Mouse (Mus musculus) left cerebral cortex, adult 9 months (tissue): ENCODE results near the gene Tyw5.

Experiments
- DNase-seq, 2 experiments: peaks; one replicate each; pipeline ENCODE4 v3.0.0; 2022; ENCODE audit warnings: low spot score in 2 of 2

Tyw5 gene

DNA sequence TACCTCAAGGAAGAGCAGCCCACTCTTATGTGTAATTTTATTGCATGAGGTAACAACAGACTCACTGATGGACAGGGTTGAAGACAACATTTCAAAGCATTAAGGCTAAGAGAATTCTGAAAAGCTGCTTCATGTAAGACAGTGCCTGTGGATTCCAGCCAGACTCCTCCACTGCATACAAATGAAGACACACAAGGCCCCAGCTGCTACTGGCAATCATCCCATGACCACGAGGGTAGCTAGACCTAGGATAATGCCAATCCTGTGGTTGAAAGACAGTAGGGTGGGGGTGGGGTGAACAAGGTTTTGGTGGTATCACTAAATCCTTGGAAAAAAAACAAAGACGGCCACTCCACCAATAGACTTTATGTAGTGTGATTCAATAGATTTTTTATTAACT, 19.0 kb downstream of the Tyw5 start:
- peak in 1 of 2 experiments; percentile 73 for DNase-seq

DNA sequence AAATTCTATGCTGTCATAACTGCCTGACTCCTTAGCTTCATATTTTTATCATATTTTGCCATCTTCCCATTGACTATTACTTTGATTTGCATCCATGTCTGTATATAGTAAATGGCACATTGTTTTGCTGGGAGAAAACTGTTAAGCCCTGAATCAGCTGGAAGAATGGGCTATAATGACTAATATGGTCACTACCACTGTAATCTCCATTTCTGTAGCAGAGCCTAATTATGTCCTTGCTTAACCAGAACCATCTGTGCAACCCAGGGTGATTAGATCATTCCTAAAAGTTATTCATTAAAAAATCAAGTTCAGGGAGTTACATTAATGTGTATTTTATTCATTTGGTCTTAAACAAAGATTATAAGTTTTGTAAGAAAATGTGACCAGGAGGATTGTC, 20.4 kb downstream of the Tyw5 start:
- no peak for DNase-seq

DNA sequence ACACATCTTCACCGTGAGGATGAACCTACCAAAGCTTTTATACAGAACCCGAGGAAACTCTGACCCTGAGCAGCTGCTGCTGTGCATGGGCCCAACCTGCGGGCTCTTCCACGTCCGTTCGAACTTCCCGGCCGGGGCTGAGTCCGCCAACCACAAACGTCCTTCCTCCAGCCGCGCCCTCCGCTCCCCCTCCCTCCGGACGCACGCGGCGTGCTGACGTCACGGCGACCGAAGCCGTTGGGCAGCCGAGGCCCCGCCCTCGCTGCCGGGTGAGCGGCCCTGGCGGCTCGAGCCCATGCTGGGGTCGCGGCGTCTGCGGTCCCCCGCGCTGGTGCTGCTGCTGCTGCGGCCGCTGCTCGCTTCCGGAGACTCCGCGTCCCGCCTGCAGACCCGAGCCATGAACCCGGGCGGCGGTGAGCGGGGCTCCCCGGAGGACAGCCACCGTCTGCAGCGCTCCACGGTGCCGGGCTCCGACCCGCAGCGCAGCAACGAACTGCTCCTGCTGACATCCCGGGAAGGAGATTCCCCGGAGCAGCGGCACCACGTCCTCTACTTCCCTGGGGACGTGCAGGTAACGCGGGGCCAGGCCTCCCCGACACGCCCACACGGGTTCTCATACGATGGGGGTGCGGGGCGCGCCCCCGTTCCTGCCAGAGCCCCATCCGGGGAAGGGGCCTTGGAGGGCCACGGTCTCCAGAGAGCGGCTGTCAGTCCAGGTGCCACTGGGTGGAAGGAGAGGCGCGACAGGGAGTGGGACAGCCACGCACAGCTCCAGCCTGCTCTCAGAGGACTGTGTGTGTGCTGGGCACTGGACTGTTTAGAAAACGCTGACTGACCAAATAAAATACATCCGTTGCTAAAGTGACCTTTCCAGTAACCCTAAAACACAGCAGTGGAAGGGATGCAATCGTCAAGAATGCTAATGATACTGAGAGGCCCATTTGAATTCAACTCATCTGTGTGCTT, 29.2 kb downstream of the Tyw5 start, which contains the start of gene 1700066M21Rik:
1700066M21Rik (plus strand) TSS at position 245 of the 966 bp plus-strand sequence.
- DNase-seq, result peak; percentile 62 to 95

DNA sequence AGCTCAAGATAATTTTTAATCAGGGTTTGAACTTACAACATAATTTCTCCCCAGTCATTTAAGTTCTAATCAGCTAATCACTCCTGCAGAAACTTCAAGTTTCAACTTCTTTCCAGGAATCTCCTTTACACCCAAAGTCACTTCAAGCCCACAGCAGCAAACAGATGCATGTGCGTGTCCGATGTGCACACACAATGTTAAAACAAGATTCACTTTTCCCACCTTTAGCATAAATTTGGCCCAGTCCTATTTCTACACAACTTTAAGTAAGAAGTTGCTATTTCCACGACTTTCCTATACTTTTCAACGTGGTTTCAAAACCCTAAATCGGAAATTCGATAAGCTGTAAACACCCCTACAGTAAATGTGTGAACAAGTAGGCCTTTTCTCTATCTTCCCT, 30.1 kb downstream of the Tyw5 start:
- DNase-seq, result no peak

DNA sequence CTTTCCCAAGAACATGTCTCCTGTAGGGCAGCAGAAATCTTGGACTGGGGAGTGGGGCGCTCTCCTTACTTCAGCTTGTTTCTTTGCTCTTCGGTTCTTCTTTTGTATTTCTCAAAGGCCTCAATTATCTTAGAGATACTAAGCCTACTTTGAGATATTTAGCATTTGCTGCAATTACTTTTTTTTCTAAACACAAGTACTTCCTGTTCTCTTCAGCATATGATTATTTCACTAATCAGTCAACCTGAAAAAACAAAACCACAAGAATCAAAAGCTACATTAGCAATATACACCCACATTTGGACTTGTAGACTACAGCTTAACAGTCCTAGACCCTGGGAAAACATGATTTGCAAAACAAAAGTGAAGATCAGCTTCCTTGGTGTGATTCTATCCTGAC, 31.6 kb downstream of the Tyw5 start:
- no peak for DNase-seq

DNA sequence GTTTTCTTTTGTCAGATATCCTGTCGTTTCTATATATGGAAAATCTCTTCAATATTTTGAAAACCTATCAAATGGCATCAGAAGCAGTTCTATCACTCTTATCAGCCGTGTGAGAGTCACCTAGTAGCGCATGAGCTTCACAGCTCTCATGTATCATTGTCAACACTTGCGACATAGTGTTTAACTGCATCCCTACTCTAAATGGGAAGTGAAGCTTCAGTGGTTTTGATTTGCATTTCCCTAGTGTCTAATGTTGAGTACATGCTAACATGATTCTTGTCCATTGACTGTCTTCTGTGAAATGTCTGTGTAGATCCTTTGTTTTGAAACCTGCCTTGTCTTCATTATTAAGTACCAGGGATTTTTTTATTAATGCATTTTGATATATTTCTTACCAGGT, 36.5 kb downstream of the Tyw5 start:
- no peak for DNase-seq

DNA sequence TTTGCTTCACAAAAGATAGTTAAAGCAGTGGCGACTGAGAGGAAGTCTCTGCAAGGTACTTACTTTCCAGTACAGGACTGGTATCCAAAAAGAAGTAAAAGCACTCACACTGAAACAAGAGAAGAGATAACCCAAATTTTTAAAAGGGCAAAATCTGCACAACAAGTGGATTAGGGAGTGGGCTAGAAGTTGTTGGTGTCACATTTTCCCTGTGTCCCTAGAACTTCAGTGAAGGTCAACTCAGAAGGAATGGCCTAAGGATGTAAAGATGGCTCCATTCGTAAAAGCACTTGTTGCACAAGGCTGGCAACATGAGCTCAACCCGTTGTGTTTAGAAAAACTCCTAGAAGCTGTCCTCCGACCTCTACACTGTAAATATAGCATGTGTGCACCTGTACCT, 37.8 kb downstream of the Tyw5 start:
- DNase-seq, result no peak

DNA sequence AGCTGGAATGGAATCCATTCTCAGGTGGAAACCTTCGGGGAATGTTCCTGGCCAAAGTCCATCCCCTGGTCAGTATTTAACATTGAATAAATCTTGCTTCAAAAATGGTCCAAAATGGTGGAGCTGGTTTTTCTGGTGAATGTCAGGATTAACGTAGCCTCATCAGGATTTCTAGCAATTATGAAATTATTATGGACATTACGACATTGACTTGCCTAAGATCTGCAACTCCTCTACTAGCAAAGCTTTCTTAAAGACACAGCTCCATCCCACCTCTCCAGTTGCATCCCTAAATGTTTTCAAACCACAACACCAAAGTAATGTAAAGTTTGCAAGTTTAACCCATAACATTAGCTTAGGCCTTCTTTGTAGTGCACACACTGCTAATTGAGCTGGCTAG, 39.5 kb downstream of the Tyw5 start:
- no peak for DNase-seq

DNA sequence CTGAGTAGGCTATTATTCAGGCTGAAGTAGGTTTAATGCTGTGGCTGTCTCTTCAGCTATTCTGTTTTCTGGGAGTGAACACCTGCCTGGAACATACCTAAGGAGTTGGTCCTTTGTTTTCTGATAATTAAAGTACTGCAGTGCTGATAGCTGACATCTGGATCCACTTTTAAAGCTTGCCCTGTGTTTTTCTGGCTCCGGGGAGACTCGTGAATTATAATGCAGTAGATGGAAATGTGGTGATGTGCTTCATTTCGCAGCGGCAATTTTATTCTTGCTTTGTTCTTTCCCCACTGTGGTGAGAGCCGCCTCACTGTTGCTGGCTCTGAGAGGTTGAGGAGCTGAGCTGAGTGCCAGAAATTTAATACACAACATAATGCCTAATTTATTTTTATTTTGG, 48.4 kb downstream of the Tyw5 start:
- no peak for DNase-seq

DNA sequence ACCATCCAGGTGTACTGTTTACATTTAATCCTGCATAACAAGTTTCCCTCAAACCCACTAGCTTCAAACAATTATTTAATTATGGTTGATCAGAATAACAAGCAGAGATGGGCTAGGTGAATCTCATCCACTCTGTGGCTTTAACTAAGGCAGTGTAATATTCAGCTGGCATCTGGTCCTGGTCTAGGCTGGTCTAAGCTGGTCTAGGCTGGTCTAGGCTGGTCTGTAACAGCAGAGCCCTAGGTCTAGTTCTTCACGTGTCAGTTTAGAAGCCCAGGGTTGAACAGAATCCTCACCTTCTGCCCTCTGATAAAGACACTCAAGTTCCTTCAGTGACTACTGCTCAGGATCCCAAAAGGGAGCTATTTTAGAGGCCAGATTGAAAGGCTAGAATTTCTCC, 55.0 kb downstream of the Tyw5 start:
- no peak for DNase-seq

DNA sequence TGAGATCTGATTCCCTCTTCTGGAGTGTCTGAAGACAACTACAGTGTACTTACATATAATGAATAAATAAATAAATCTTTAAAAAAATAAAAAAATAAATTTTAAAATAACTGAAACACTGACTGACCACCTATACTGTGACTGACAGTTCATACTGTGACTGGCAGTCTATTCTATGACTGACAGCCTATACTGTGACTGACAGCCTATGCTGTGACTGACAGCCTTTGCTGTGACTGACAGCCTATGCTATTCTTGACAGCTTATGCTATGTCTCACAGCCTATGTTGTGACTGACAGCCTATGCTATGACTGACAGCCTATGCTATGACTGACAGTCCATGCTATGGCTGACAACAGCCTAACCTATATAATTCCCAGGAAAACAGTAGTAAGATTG, 59.4 kb downstream of the Tyw5 start:
- DNase-seq, result no peak

DNA sequence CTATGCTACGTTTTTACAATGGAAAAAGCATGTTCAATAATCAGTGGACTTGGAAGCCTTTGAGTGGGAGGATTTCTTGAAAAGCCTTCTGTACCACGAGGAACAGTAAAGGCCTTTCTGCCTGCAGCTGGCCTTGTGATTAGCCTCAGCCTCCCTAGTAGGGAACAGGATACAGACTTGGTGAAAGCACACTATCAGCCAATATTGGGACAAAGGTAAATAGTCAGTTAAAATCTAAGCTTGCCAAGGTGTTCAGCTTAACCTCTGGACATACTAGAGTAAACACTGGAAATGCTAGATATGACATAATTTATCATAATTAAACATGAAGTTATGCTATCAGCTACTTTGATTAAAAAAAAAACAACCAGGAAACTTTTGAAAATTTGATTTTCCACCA, 65.7 kb downstream of the Tyw5 start:
- DNase-seq, result no peak

DNA sequence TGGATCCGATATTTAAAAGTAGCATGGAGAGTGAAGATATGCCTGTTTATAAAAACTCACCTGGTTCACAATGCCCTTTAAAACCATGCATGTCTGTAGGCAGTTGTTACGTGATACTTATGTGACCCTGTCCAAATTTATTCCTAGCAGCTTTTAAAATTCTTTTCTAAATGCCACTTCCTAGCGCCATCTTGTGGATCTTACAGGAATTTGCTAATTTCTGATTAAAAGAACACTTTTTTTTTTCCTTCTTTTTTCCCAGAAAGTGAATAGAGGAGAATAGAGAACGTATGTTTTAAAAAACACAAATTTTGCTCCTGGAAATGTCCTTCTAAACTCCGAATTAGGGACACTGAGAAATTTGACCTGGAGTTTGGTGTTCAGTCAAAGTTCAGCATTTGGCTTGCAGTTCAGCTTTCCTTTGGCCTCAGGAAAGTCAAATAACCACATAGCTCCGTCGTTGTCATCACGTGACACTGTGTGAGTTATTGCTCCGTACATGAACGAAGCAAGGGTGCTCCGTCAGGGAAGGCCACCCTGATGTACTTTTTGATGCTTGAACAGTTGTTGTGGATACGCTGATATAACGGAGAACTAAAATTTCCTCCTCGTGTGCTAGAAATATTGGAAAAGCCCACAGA, 67.6 kb downstream of the Tyw5 start:
- DNase-seq, result peak in 1 of 2 experiments; percentile 9
